Mouse (Mus musculus) CD4-positive helper T cell, adult 2 months (primary cell): Measurements from ENCODE around the gene Fgr.
A peak's percentile ranks its signal among the peaks of the same experiment; 100 is the strongest.

Experiments used
- DNase-seq: peaks from one replicate; pipeline ENCODE4 v3.0.0-alpha.2; 2012; ENCODE audit warnings: low read depth, missing footprints, low spot score

Gene Fgr

DNA sequence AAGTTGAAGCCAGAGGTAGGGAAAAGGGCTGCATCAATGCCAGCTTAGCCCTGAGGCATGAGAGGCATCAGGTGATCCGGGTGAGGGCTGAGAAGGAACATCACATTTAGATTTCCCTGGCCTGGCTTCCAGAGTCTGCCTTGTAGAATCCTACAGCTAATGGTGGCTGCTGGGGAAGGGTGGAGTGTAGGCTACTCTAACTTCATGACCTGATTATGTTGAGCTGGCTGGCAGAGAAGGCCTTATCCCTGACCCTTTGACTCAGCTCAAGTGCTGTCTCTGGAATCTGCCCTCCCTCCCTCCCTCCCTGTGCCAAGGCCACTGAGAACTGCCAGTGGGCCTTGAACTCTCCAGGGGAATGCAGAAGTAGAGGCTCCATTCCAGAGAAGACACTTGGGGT is 61.6 kb downstream of the Fgr start:
- DNase-seq: no peak

DNA sequence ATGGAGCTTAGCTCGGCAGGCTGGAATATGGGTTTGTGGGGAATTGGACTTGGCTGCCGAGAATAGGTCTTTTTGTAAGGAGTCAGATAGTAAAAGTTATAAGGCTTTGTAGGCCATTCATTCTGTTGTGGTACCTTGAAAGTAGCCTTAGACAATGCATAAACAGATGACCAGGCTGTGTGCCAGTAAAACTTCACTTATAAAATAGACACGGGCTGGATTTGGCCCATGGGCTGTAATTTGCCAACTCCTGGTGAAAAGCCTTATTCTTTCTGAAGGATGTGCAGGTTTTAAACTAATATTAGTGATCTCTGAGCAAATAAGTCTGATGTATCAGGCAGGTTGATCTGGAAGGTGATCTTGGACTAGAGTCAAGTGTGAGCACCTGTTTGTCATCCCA is 62.1 kb downstream of the Fgr start:
- no peak for DNase-seq

DNA sequence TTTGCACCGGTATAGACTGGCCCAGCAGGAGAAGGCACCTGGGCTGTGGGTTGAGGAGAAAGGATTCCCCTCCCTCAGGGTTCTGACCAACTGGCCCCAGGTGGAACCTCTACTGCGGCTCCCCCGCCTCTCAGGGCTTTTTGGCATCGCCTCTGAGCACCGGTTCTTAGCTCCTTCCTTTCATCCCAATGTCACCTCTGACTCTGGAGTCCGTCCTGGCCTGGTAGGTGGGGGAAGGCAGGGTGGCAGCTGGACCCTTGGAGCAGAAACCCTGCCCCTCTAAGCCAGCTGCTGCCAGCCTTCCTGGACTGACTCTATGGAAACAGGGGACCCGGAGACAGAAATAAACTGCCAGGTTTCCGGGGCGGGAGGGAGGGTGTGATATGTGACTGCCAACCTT is 63.4 kb downstream of the Fgr start:
- no peak for DNase-seq

DNA sequence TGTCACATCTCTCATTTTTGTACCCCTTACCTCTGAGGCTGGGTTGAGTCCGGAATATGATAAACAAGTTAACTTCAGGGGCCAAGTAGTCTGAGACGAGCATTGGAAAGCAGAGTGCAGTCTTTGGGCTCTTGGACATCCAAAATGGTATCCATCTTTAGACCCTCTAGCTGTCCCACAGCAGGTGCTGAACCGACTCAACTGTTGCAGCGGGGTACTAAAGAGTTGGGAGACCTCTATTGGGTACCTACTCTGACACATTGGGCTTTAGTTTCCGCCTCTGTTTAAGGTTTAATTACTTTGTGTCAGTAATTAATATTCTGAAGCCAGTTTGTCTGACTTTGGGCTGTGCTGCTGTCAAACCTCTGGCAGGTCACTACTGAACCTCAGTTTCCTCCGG is 63.9 kb downstream of the Fgr start:
- no peak for DNase-seq

DNA sequence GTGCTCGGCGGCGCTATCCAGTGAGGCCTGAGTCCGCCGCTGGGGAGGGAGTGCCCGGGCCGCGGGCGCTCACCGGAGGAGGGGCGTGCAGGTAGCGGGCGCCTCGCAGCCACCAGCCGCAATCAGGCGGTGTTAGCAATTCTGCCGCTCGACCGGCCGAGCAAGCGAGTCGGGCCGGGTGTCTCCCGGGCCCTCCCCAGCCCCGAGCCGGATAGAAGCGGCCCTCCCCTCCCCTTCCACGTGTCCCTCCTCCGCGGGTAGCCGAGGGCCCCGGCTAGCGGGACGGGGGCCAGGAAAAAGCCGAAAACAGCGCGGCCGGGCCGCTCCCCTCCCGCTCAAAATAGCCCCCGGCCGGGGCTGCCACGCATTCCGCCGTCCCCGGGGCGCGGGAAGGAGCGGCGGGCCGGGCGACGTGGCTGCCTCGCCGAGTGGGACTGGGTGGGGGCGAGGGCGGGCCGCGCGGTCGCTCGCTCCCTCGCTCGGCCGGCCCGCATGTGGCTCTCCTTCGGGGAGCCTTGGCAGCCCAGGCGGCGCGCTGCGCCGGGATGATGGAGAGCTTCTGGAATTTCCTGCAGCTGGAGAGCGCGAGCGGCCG is 64.7 kb downstream of the Fgr start:
- peak; percentile 29 for DNase-seq

DNA sequence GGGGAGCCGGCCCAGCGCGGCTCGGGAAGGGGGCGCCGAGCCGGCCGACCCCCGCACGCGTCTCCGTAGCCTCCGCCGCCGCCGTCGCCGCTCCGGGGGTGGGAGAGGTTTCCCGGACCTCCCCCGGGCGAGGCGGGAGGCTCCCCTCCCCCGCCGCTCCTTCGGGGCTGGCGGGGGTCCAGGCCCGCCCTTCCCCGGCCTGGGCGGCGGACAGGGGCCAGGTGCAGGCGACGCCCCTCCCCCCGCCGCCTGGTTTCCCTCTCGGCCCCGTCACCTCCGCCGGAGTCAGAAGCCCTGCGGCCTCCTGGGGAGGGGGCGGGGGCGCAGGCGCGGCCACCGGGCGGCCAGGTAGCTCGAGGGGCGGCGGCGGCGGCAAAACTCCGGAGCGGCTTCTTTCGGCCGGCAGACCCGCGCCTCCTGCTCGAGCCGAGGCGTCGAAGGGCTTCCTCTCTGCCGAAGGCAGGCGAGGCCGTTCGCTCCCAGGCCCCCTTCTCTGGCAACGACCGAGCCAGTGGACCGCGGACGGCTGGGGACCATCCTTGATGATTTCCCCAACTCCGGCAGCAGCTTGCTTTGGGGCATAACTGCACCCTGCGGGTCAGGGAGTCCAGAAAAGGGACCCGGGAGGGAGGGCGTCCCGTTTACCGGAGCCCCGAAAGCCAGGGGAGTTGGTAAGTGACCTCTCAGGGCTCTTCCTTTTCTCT is 65.4 kb downstream of the Fgr start:
- DNase-seq: peak; percentile 37

DNA sequence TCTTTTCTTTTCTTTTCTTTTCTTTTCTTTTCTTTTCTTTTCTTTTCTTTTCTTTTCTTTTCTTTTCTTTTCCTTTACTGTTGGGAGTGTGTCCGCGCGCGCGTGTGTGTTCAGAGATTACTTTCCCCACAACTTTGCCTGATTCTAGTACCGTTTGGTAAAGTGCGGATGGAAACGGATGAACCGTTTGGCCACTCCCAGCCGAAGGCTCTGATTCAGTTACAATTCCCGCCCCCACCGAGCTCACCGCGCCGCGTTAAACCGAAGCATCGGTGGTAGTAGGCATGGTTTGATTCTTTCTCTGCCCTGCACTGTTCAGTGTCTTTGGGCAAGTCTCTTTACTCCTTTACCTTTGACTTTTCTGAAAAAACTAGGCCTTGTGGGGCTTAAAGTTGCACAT is 65.9 kb downstream of the Fgr start:
- DNase-seq: no peak

DNA sequence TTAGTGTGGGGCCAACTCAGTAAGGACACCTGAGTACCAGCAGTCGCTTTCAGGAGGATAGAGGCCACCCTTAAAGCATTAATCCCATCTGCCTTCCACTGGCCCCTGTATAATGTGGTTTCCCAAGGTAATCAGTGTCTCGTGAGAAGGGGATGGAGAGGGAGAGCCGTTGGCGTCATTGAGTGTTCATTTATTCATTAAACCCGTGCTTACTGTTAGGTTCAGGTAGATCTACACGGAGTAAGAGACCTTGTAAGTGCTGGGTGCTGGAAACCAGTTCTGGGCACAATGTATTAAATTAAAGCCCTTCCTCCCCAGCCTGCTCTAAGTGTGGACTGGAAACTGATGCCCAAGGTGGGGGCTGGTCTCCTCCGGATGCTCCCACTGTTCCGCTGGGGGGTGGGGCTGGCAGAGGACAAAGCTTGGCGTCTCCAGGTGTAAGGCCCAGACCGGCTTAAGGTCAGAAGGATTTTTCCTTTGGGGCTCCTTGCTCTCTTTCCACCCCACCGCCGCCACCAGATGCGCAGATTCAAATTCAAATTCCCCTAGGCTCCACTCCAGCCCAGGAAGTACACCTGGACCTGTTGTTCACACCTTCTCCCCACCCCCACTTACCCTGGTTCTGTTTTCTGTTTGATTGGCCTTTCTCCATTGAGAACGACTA is 66.5 kb downstream of the Fgr start:
- DNase-seq: no peak

DNA sequence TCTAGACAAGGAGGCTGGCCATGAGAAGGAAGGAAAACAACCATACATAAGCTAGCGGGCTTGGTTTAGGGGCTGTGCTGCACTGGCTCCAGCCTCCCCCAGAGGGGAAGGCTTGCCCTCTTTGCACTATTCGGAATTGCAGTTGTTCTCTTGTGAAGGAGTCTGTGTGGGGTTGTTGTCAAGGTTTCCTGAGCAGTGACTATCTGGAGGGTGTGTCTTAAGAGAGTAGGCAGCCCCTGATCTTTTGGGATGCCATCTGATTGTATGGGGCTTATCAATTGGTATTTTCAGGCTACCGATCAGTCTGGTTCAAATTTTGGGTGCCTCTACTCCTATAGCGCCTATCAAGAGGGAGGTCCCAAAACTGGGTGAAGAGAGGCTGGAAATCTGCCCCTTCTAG is 68.3 kb downstream of the Fgr start:
- DNase-seq: no peak

DNA sequence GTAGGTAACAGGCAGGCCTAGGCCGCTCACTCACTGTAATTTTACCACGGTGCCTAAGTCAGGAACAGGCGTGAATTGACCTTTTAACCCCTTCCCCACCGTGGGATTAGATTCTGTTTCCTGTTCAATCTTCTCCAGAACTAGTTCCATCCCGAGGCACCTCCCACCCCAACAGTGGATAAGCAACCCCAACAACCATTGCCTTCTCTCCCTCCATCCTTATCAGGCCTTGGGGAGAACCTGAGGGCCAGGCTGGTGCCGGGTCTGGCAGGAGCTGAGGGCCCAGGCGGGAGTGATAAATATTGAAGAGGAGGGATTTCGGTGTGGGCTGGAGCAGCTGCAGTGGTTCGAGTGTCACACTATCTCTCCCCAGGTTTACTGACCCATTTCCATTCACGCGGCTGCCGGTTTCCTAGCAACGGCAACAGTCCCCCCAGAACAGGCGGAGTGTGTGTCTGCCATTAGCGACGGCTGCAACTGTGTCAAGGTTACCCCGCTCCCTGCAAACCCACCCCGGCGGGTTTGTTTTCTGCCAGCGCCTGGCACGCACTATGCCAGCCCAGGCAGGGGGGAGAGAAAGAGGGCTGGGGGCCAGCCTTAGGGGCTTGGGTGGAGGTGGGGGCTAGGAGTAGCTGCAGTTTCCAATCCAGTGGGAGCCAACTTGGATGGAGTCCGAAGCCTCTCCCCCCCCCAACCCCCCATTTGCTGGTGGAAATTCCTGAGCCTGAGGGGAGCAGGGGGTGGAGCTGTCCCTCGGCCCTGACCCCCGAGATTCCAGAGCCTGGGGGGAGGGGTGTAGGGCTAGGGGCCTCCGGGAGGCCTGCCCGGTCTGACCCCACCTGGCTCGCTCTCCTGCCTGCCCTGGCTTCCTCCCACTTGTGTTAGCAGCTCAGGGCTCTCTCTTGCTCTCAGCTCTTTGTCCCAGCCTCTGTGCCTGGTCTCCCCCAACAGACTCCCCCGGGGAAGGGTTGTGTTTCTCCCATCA is 69.0 kb downstream of the Fgr start:
- no peak for DNase-seq

DNA sequence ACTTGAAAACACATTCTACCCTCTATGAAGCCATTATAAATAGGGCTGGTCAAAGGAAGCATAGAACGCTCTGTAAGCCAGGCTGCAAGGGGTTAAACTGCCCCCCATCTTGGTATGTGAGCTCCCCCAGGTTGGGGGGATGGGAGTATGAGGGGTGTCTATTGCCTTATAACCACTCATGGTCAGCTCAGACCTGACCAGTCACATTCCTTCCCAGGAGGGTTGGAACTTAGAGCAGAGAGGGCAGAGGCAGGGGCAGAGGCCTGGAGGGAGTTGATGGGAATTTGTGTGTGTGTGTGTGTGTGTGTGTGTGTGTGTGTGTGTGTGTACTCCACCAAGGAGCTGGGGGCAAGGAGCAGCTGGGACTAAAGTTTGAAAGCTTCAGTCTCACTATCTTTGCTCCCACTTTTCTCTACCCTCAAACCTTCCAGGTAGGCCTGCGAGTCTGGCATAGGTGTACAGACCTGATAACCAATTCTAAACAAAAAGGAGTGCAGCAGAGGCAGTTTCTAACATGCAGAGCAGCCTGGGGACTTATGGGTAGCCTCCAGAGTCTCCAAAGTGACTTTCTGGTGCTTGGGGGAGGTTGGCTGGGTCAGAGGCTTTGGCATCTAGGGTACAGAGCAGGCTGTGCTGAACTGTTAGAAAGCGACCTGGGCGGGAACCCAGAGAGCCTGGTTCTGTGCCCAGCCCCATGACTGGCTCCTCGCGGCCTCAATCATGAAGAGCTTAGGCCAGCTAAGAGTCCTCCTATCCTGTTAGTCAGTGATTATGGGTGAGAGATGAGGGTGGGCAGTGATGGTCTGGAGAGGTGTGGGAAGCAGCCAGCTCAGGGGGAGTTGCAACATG is 70.1 kb downstream of the Fgr start:
- no peak for DNase-seq

DNA sequence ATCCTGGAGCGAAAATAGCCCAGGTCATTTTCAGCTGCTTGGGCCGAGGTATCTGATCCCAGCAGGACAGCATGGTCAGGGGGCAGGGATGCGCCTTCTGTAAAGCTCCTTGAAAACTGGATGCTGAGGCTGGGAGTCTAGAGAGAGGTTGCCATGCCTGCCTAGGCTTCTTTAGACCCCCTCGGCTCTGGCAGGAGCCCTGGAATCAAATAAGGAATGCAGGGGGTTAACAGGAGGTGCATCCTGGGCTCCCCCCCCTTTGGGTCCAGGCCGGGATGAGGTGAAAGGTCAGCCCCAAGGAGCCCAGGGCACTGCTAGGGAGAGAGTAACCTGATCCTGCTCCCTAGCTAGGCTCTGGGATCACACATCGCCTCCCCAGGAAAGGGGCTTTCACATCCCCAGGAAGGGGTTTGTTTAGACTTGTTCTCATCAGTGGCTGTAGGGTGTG is 70.8 kb downstream of the Fgr start:
- no peak for DNase-seq

DNA sequence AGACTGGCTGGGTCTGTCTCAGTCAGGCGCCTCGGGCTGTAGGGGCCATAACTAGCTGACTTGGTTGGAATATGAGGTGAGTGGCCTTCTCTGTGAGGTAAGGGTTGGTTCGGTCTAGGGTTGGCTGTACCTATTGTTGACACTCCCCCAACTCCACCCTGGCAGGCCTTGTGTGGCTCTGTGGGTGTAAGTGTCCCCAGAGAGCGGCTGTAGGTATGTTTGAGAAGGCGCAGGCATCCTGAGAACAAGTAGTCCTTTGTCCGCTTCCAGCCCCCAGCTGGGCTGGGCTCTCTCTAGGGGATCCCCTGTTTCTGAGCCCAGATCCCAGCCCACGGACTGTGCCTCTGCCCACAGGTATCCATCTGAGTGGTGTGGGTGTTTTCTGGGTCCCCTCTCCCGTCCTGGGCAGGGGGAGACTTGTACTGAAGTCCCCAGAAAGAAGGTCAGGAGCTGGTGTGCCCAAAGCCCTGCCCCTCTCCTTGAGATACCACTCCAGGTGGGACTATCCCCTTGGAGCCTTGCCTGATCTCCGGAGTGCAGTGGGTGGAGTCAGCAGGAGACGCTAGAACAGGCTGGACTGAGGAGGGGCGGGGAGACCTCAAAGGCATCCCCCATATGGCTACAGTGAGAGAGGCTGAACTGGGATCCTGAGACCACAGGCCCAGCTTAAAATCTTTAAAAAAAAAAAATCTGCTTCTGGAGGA is 72.0 kb downstream of the Fgr start:
- no peak for DNase-seq

DNA sequence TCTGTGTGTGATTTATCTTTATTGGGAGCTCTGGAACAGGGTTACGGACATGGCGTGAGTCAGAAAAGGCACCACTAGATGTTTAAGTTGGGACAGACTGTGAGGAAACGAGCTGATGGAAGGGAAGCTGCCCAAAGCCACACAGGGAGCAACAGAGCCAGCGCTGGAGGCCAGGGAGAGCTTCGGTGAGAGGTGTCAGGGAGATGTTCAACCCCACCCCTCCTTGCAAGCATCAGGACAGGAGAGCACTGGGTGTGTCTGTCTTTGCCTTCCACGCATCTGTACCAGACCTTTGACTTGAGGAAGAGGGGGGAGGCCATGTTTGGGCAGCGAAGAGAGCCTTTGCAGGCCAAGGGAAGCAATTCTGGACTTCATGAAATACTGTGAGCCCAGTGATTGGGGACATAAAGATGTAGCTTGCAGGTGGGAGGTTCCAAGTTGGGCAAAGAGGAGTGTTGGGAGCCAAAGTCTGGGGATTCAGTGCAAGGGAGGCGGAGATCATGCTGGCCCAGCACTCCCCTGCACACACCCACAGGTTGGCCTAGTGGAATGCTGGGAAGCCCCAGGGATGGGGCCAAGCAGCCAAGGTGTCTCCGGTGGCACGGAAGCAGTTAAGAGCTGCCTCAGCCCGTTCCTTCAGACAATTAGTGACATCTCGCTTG is 72.9 kb downstream of the Fgr start:
- no peak for DNase-seq

DNA sequence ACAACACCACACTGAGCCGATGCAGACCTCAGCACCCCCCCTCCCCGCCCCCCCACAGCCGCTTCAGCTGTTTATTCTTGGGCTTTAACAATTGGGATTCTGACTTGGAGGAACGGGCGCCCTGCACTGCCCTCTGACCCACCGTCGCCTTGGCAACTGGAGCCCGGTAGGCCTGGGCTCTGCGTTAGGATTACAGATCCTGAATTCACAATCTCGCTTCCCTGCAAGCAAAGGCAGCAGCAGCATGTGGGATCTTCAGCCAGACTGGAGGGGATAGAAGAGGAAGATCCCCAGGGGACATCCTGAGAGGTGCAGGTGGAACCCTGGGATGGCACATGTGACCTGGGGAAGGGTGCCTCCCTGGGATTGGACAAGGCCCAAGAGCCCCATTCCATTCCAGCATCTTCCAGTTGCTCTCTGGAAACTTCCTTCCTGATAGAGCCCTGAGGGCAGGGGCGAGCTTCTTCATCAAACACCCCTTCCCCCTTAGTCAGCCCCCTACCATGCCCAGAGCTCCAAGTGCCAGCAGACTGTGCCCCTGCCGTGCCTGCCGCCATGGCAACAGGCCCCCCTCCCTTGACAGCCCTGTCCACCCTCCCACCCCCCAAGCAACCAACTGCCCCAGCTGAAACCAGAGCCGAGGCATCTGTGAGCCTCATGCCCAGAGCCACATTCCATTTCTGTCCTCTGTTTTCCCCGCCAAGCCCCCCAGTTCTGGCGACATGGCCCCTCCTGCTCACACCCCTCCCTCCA is 73.6 kb downstream of the Fgr start:
- no peak for DNase-seq

DNA sequence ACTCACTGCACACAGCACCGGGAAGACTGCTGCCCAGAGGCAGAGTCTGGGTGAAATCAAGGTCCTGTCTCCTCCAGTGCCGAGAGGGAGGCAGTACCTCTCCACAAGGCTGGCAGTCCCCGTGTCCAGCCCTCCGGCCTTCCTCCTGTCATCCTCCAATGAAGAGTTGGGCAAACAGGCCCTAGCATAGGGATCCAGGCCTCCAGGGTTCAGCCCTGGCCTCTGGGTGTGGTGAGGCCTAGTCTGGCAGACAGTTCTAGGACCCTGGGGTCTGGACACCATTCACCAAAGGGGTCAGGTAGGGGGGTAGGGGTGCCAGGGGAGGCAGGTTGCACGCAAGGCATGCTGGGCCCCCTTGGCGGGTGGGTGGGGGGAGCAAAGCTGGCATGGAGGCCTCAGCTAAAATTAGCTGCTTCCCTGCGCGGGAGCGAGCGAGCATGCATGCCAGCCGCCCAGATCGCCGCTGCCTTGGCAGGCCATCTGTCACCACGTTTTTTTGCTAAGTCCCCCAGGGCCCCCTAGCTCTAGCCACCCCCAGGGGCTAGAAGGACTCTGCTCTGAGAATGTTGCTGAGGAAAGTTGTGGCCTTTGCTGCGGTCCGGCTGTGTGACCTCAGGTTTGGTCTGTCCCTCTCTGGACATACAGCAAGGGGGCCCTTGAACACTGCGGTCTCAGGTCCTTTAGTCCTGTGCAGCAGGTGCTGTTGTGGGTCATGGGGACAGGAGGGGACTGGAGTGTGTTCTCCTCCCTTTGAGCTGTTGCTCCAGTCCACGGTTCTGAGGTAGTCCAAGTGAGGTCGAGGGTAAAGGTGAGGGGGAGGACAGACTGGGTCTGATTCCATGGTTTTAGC is 75.4 kb downstream of the Fgr start:
- no peak for DNase-seq

DNA sequence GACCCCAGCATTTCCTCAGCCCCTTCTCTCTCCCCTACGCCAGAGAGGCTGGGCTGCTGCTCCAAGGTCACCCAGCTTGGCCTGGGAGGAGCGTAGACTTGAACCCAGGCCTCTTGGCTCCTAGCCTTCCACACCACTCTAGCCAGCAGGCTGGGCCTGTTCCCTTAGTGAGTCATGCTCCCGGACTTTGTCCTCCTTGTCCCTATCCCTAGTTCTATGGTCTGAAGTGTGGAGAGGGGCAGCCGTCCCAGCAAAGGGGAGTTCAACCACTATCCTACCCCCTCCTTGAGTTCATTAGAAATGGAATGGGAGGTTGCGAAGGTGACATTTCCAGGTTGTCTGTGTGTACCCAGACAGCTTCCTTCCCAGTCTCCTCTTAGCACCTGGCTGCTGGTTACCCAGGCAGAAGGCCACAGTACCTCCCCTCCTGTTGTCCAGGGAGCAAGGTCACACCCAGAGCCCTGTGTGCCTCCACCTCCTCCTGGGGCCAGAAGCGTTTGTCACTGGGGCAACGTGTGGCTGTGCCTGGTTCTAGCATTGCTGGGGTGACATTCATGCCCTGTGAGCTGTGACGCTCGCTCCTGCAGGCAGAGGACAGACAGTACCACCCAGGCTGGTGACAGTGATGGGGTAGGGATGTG is 76.4 kb downstream of the Fgr start:
- DNase-seq: no peak
